Mouse (Mus musculus) left cerebral cortex, postnatal 10 days (tissue): ENCODE measurements around the gene Hnrnpa2b1. TPM values are rescaled to one million over a fixed set of nuclear protein-coding genes. Genes with fewer than 3 reads are reported as not detected.
"Not testable (repeated sequence)": the region's sequence is repeated elsewhere in the genome, so short reads cannot be mapped to it uniquely, and the experiment has no call there.

ENCODE experiments used
- DNase-seq, 2 experiments: peaks; one replicate each; pipeline ENCODE4 v3.0.0; 2021 to 2022; ENCODE audit warnings: low spot score in 2 of 2, mixed read lengths in 1 of 2; ENCODE audit errors: extremely low spot score in 1 of 2
- intact Hi-C: fragments of 180-260 bp; cut with DNase I; formaldehyde crosslinking; loops from one replicate; pipeline ENCODE4 v1.15.1; 2025
- total RNA-seq, 2 experiments: library from RNA; stranded (reverse); gene quantifications; 2 replicates each; pipeline ENCODE4 v1.2.3; 2021

Gene Hnrnpa2b1
- total RNA-seq: 100 to 1,000 TPM; 545 to 564 TPM

DNA sequence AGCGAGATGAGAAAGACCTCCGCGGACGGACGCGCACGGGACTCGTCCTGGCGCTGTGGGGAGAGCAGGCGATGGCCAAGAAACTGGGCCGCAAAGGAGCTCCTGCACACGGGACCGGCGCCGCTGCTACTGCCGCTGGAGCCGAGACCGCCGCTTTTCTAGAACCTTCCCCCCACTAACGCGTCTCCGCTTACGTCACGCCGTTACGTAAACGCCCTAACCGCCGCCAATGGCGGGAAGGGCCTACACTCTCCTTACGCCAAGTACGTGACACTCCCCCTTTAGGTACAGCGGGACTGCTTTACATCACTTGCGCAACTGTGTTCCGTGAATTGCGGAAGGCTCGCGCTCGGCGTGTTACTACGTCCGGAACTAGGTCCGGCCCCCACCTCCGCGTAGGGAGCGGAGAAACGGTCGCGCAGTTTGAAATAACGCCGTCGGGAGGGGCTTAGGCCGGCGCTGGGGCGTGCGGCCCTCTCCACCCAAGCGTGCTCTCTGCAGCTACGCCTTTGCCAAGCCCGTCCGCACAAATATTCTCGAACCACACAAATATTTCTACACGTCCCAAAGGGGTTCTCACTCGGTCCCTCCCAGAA, at the start of gene Hnrnpa2b1:
Gene Hnrnpa2b1, minus strand, starts transcription at position 180 of the 596 bp plus-strand sequence.
- intact Hi-C loops: loop anchor here (5.0 to 10.0 kb wide), 3 partner anchors 88 to 385 kb away; no protein-coding TSS in a partner anchor
- DNase-seq: peak; percentile 97 to 98

DNA sequence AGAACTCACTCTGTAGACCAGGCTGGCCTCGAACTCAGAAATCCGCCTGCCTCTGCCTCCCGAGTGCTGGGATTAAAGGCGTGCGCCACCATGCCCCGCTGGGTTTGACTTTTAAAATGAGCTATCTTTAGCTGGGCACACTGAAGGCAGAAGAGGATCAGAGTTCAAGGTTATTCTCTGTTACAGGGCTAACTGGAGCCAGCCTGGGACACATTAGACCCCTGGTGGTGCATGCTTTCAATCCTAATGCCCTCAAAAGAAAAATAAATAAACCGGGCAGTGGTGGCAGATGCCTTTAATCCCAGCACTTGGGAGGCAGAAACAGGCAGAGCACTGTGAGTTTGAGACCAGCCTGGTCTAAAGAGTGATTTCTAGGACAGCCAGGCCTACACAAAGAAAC, 45.2 kb upstream of the Hnrnpa2b1 start:
- intact Hi-C loops: no loop called here
- no peak for DNase-seq

DNA sequence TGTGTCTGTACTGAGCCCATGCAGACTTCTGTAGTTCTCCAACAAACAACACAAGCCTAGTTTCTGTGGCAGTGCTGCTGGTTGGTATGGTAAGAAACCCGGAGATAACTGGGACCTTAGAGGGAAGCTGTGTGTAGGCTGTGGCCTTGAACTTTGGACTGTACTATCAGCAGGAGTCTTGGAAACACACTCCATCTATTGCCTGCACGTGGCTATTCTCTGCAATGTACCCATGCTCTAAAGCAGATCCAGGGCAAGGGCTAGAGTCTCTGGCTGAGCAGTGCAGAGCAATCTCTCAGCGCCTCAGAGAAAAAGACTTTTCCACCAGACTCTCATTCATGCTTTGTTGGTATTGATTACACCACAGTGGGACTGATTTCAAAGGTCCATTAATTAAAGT, 44.1 kb upstream of the Hnrnpa2b1 start:
- intact Hi-C loops: no loop called here
- DNase-seq: no peak

DNA sequence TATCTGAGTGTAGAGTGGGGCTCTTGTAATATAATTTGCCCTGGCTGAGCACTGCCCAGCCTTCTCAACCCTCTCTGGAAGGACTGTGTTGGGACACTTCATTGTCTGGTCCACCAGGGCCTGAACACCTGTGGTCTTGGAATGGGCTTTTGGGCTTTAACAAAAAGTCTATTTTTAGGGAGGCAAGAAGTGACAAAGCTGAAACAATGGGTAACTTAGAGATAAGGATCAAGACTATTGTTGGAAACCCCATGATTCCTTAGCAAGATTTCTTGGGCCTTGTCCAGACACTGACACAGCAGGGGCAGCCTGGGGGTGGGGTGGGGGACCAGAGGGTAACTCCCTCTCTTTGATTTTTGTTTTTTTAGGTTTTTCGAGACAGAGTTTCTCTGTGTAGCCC, 41.3 kb upstream of the Hnrnpa2b1 start:
- intact Hi-C loops: no loop called here
- no peak for DNase-seq

DNA sequence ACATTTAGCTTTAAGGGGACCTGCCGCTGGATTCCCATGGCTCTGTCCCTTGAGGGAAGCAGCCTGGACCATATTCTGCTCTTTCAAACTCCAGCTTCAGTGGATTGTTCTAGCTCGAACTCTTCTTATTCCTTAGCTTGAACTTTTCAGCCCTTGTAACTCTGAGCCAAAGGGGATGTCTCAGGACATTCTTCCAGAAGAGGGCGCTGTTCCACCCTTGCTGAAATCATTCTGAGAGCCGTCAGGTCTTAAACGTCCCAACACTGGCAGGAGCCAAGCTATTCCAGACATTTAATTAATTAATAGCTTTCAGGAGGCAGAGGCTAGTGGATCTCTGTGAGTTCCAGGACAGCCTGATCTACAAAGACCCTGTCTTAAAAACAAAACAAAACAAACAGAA, 40.4 kb upstream of the Hnrnpa2b1 start:
- peak in 1 of 2 experiments; percentile 62 for DNase-seq
- intact Hi-C loops: no loop called here

DNA sequence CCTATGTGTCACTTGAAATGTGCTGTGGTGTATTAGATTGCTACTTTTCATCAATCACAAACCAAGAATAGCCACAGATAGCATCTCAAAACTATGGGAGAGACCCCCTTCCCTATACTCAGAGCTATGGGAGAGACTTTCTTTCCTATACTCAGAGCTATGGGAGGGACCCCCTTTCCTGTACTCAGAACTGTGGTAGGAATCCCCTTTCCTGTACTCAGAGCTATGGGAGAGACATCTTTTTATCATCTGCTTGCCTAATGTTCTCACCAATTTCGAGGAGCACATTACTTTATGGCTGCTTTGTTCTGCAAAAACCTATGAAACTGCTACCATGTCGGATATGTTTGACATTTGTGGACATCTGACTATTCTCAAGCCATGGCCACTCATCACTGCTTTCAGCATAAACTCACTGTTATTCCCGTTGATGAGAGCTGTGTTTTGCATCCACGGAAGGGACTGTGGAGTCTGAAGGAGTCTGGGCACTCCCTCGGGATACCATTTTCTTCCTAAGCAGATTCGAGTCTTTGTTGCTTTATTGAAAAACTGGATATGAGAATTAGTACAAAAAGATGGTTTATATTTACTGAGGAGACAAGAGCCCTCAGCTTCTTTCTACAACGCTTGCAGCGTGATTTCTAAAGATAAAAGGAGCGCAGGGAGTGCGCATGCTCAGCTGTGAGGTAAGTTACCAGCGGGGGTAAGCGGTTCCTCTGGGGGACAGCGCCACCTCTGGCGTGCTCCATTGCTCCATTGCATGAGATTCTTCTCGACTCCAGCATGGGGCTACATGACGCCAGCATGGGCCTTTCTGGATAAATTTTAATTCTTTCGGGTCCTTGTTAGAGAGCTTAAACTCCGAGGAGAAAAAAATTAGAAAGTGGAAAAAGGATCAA, 39.3 kb upstream of the Hnrnpa2b1 start:
- intact Hi-C loops: no loop called here
- DNase-seq: peak; percentile 45 to 88

DNA sequence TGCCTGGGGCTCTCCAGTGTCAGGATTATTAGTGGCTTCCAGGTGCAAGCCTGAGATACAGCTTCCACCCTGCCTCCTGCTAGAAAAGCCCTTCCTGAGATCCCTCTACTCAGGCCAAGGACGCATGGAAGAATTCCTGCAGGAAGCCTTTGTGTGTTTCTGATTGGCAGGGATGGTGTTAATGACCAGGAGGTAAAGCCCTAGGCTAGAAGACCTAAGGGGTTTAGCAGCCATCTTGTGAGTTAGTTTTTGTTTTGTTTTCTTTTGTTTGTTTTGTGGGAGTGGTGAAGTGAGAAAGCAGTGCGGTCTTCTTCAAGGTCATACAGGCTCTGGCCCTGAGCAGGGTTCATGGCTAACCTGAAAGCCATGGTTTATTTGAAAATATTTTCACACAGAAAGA, 37.9 kb upstream of the Hnrnpa2b1 start:
- DNase-seq: no peak
- intact Hi-C loops: no loop called here

DNA sequence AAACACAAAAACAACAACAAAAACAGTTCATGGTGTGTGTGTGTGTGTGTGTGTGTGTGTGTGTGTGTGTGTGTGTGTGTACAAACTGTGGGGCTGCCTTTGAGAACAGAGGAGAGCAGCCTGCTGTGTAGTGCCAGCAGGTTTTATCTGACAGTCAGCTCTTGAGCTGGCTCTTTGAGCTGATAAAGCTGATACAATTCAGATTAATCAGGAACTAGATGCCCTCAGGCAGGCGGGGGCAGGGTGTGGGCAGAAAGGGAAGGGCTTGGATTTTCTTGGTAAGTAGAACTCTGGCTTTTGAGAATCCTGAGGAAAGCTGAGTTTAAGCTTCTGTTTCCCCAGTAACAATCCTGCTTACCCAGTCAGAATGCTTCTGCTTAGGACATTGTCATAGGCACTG, 36.0 kb upstream of the Hnrnpa2b1 start:
- intact Hi-C loops: no loop called here
- DNase-seq: no peak

DNA sequence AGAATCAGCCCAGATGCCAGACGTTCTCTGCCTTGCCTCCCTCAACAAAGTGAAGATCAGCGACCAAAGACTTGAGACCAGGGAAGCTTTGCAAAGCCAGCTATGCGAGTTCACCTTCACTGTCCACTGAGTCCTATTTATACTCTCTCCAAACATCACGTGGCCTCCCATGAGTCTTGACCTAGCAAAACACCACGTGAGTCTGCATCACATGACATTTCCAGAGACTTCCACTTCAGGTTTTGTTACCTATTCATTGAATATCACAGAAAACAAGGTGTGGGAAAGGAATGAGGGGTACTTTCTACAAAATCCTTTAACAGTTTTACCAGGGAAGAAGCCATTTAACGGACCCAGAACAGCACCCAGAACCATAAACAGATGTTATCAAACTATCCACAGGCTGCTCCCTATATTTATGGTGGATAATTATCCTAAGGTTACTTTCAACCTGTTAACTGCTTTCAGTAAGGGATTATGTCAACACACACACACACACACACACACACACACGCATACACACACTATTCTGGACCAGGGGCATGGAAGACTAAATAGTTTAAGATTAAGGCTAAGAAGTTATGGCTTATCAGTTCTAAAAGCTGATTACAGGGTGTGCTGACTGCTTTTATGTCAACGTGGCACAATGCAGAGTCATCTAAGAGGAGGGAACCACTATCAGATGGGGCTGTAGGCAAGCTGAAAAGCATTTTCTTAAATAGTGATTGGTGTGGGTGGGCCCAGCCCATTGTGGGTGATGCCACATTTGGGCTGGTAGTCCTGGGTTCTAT, 27.8 kb upstream of the Hnrnpa2b1 start:
- DNase-seq: no peak
- intact Hi-C loops: no loop called here

DNA sequence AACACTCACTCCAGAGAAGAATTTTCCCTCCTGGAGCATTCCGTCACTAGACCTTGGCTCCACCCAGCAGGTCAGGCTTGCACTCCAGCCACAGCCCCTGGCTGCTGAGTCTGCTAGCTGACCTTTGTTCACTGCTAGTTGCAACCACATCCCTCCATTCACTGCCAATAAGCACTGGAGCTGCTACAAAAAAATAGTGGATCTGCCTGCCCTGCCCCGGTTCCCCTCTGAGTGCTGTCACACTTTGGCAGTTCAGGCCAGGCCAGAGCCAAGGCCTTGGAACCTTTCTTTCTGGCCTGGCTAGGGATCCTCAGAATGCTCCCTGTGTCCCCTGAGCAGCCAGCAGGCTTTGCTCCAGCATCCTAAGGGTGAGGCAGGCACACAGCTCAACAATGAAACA, 20.1 kb upstream of the Hnrnpa2b1 start:
- intact Hi-C loops: no loop called here
- peak in 1 of 2 experiments; percentile 27 for DNase-seq

DNA sequence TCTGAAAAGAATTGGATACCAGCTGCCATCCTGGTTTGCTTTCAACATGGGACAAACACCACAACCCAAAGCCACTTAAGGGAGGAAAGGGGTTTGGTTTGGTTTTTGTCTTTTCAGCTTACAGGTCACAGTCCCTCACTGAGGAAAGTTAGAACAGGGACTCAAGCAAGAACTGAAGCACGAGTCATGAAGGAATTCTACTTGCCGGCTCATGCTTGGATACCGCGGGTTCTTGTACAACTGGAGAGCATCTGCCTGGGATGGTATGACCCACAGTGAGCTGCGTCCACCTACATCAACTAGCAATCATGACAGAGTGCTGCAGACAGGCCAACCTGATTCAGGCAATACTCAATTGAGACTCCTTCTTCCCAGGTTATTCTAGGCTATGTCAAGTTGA, 17.0 kb upstream of the Hnrnpa2b1 start:
- DNase-seq: no peak
- intact Hi-C loops: no loop called here

DNA sequence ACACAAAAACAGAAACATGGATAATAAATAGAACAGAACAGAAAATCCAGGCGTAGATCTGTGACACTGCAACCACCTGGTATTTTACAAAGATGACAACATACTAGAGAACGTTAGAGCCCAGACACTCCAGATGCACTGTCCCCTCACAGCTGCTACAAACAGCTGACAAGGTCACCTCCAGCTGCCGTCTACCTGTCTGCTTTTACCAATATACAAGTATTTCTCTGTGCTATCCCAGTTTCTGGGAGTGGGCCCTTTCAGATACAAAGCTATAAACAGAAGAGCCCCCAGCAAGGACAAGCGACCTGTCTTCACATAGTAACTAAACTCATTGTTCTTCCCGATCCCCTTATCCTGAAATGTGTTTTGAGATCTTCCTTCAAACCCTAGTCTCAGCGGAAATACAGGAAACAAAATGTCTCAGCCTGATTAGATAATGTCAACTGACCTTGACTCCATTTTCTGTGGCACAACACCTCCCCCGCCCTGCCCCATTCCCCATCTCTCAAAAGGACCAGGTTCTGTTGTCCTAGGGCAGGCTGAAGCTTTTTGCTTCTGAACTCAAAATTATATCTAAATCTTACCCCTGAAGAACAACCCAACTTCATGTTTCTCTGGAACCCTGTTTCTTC, 16.5 kb upstream of the Hnrnpa2b1 start:
- intact Hi-C loops: no loop called here
- no peak for DNase-seq

DNA sequence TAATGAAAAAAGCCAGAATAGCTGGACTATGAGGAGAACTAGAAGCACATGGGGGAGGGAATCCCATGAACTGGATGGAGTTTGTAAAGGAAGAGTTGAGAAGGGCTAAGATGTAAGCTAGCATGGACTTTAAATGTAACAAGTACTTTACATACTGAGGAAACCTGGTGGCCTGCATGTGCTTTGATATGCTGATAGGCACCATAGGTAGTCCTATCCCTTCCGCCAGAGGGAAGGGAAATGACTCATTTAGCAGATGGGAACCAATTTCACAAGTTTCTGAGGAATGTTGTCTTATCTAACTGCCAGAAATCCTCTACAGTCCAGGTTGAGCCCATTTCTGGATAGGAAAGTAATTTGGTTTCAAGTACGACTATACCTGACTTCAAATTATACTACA, 16.0 kb upstream of the Hnrnpa2b1 start:
- intact Hi-C loops: no loop called here
- no peak for DNase-seq

DNA sequence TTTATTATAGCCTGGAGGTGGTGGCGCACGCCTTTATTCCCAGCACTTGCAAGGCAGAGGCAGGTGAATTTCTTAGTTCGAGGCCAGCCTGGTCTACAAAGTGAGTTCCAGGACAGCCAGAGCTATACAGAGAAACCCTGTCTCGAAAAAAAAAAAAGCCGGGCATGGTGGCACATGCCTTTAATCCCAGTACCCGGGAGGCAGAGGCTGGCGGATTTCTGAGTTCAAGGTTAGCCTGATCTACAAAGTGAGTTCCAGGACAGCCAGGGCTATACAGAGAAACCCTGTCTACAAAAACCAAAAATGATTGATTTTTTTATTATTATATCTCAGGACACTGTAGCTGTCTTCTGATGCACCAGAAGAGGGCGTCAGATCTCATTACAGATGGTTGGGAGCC, 14.9 kb upstream of the Hnrnpa2b1 start:
- DNase-seq, intact Hi-C loops: not testable (repeated sequence)

DNA sequence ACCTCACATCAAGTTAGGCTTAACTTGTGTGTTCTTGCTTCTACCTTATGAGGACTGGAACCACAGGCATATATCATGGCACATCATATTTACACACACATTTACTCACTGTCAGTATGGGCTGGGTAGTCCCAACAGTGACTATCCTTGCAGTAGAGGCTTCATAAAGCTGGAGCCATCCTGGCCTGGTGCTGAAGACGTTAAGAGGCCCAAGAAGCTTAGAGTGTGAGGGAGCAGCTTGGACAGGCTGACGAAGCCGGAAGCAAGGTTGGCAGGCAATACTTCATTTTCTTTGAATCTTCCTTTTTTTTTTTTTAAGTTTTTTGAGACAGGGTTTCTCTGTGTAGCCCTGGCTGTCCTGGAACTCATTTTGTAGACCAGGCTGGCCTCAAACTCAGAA, 14.2 kb upstream of the Hnrnpa2b1 start:
- intact Hi-C loops: no loop called here
- DNase-seq: no peak

DNA sequence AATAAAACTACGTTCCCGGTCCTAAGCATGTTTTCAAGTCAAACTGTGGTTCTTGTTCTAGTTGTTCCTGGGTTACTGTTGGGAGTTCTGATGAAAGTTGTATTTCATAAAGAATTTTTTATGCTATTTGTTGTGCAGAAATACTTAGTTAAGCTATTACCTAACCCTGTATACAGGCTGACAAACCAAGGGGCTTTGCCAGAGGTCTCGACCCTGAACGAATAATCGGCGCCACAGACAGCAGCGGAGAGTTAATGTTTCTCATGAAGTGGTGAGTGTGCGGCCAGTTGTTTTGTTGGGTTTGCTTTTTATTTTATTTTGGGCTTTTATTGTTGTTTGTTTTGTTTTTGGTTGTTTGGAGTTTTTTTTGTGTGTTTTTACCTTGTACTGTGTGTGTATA, 11.9 kb upstream of the Hnrnpa2b1 start:
- no peak for DNase-seq
- intact Hi-C loops: no loop called here

DNA sequence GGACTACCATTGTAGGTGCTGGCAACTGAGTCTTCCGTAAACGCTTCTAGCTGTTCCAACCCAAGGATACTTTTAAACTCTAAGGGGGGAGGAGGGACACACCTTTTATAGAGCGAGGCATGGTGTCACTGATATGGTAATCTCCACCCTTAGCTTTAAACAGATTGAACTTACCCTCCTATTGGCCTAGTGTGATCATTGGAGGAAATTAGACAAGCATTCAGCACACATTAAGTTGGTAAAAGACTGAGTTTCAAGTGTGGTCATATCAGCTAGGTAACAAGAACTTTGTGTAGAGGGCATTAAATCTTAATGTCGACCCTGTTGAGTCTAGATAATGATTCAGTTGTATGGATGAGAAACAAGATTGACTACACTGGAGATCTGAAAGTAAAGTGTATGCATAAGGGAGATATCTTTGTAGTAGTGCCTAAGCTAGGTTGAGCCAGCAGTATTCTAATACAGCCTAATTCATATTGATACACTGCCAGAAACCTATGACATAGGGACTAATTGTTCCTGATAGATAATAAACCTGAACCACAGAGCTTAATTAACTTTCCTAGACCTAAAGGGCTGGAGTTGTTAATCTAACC, 9.5 kb upstream of the Hnrnpa2b1 start:
- DNase-seq: no peak
- intact Hi-C loops: loop anchor here (10.0 kb wide), 1 partner anchor 376 kb away; no protein-coding TSS in a partner anchor

DNA sequence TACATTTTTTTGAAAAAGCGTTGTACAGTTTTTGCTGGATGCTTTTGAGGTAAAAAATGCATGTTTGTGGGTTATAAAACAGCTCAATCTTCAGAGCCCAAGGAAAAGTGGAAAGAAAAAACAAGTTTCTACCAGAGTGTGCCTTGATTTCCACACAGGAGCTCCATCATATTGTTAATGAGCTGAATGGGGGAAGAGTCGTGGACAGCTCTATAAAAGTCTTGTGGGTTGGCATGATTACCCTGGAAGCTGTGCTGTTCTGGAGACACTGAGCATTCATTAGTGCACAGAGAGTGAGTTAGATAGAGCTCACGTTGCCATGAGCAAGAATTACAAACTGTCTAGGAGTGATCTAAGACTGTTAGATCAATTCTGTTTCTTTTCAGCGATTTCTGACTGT, 2.5 kb upstream of the Hnrnpa2b1 start:
- intact Hi-C loops: loop anchor here (10.0 kb wide), 1 partner anchor 383 kb away; no protein-coding TSS in a partner anchor
- DNase-seq: no peak

DNA sequence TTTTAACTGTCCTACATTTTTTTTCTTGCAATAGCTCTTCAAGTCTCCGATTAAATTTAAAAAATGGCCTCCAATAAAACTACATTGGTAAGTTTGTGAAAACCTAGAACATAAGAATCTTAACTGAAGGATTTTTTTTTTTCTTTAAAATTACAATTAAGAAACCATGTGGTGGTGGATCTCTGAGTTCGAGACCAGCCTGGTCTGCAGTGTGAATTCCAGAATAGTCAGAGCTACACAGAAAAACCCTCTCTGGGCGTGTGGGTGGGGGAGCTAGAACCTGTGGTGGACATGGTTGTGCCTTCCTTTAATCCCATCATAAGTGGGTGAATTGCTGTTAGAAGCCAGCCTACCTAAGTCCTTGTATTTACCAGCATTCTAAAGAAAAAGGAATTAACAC, 2.1 kb upstream of the Hnrnpa2b1 start:
- DNase-seq: no peak
- intact Hi-C loops: loop anchor here (10.0 kb wide), 1 partner anchor 383 kb away; no protein-coding TSS in a partner anchor
